13 mouse cellular contexts compared by ENCODE assay signal in genomic region chr11:119208870-119209370, GRCm38 (mm10). TPM values are rescaled to one million over a fixed set of nuclear protein-coding genes. Genes with fewer than 3 reads are reported as not detected.
DNase-seq lines count a peak whose midpoint lies in the region; ATAC-seq and TF ChIP-seq lines count a peak whose summit lies in the region.
"Had no signal": no experiment of that assay in that cellular context is flagged by ENCODE, and none has a peak within 500 bp of the region (broad histone marks: within the 10 kb centered on the region; RNA-seq: fewer than 3 reads in every experiment).

No protein-coding gene starts in this region.

- no peak for DNase-seq in forebrain, embryonic 10.5 days (ENCODE audit: extremely low spot score, low spot score)
- DNase-seq in forebrain, embryonic 11.5 days (ENCODE audit: low spot score) = no peak
- DNase-seq in lung, postnatal 0 days (ENCODE audit: low spot score) = no peak
- DNase-seq: liver, postnatal 0 days had no signal

- H3K4me2 ChIP-seq in forebrain, embryonic 11.5 days (ENCODE audit: low read depth, low read length, severe bottlenecking) = no peak overlapping the region
- H3K4me2 ChIP-seq in lung, embryonic 15.5 days = no peak overlapping the region
- H3K4me2 ChIP-seq in lung, postnatal 0 days (replicated peaks; ENCODE audit: low read depth, low read length) = no peak overlapping the region
- H3K4me2 ChIP-seq in forebrain, embryonic 12.5 days = no peak overlapping the region
- H3K4me2 ChIP-seq in neural tube, embryonic 14.5 days (ENCODE audit: low read depth, low read length) = no peak overlapping the region
- H3K4me2 ChIP-seq: limb, embryonic 15.5 days; midbrain, embryonic 13.5 days had no signal

- H3K27me3 ChIP-seq in forebrain, embryonic 10.5 days (ENCODE audit: poor library complexity, severe bottlenecking) = no peaks in the 10 kb centered on the region
- no peaks in the 10 kb centered on the region for H3K27me3 ChIP-seq in forebrain, embryonic 11.5 days (ENCODE audit: control insufficient read depth, insufficient read depth, low read length)
- H3K27me3 ChIP-seq in lung, embryonic 15.5 days = no peaks in the 10 kb centered on the region
- H3K27me3 ChIP-seq in lung, postnatal 0 days (replicated peaks; ENCODE audit: insufficient read depth, low read length) = no peaks in the 10 kb centered on the region
- H3K27me3 ChIP-seq in forebrain, embryonic 12.5 days = no peaks in the 10 kb centered on the region
- no peaks in the 10 kb centered on the region for H3K27me3 ChIP-seq in neural tube, embryonic 14.5 days (ENCODE audit: control insufficient read depth, insufficient read depth, low read length)
- H3K27me3 ChIP-seq: limb, embryonic 15.5 days; midbrain, embryonic 13.5 days had no signal

- ATAC-seq in forebrain, embryonic 11.5 days (replicated peaks; ENCODE audit: low FRiP score) = no peak
- ATAC-seq in lung, embryonic 15.5 days (ENCODE audit: borderline replicate concordance, extremely low read depth, low FRiP score, low TSS enrichment) = 0 out of 2 replicates have a peak, but pooled peaks have one; percentile 1
- no peak for ATAC-seq in lung, postnatal 0 days
- ATAC-seq in forebrain, embryonic 12.5 days (ENCODE audit: low FRiP score) = no peak
- ATAC-seq in neural tube, embryonic 14.5 days (ENCODE audit: low read depth) = 0 out of 2 replicates have a peak, but pooled peaks have one; percentile 22
- ATAC-seq in inflammation-experienced regulatory T-cells, adult 6 months = no peak
- ATAC-seq: liver, postnatal 0 days; midbrain, embryonic 13.5 days had no signal

- H3K4me3 ChIP-seq in forebrain, embryonic 10.5 days = no peak overlapping the region
- no peak overlapping the region for H3K4me3 ChIP-seq in forebrain, embryonic 11.5 days (ENCODE audit: low read depth, low read length)
- no peak overlapping the region for H3K4me3 ChIP-seq in lung, embryonic 15.5 days
- no peak overlapping the region for H3K4me3 ChIP-seq in lung, postnatal 0 days (ENCODE audit: low read depth, low read length)
- H3K4me3 ChIP-seq in forebrain, embryonic 12.5 days (replicated peaks) = no peak overlapping the region
- no peak overlapping the region for H3K4me3 ChIP-seq in neural tube, embryonic 14.5 days (ENCODE audit: low read depth, low read length)
- H3K4me3 ChIP-seq: embryonic facial prominence, embryonic 15.5 days; layer of hippocampus, adult 2 months; limb, embryonic 15.5 days; midbrain, embryonic 13.5 days had no signal

- no peak overlapping the region for H3K9ac ChIP-seq in forebrain, embryonic 11.5 days (ENCODE audit: low read length)
- H3K9ac ChIP-seq in lung, embryonic 15.5 days = no peak overlapping the region
- H3K9ac ChIP-seq in lung, postnatal 0 days (replicated peaks; ENCODE audit: low read depth) = no peak overlapping the region
- no peak overlapping the region for H3K9ac ChIP-seq in forebrain, embryonic 12.5 days
- H3K9ac ChIP-seq in neural tube, embryonic 14.5 days (replicated peaks; ENCODE audit: low read depth, low read length) = no peak overlapping the region
- H3K9ac ChIP-seq: embryonic facial prominence, embryonic 15.5 days; limb, embryonic 15.5 days; liver, postnatal 0 days; midbrain, embryonic 13.5 days had no signal

- H3K27ac ChIP-seq in forebrain, embryonic 10.5 days = 0 out of 2 replicates have a peak overlapping the region, but pooled peaks have one; percentile 21
- no peak overlapping the region for H3K27ac ChIP-seq in forebrain, embryonic 11.5 days (ENCODE audit: low read depth, low read length)
- peak overlapping the region; percentile 16; the same call in 1 of the 2 replicates for H3K27ac ChIP-seq in lung, embryonic 15.5 days
- no peak overlapping the region for H3K27ac ChIP-seq in lung, postnatal 0 days (ENCODE audit: low read length)
- peak overlapping the region; percentile 1; the same call in 1 of the 2 replicates for H3K27ac ChIP-seq in forebrain, embryonic 12.5 days
- H3K27ac ChIP-seq in neural tube, embryonic 14.5 days (ENCODE audit: low read depth, low read length) = no peak overlapping the region; the same call in 1 of the 2 replicates
- H3K27ac ChIP-seq: kidney, postnatal 0 days; layer of hippocampus, adult 2 months had no signal

- TF ChIP-seq EP300 in lung, postnatal 0 days (IDR thresholded peaks at IDR 0.05) = no peak

- 92% methylated on average over 20 of the region's 20 CpGs for WGBS in forebrain, embryonic 10.5 days
- 92% methylated on average over 20 of the region's 20 CpGs for WGBS in forebrain, embryonic 11.5 days
- 90% methylated on average over 20 of the region's 20 CpGs for WGBS in lung, embryonic 15.5 days
- 95% methylated on average over 20 of the region's 20 CpGs for WGBS in lung, postnatal 0 days
- WGBS in forebrain, embryonic 12.5 days = 95% methylated on average over 20 of the region's 20 CpGs
- WGBS in neural tube, embryonic 14.5 days = 82% methylated on average over 20 of the region's 20 CpGs

- H3K9me3 ChIP-seq in forebrain, embryonic 10.5 days = no peaks in the 10 kb centered on the region; the same call in 1 of the 2 replicates
- H3K9me3 ChIP-seq in forebrain, embryonic 11.5 days (ENCODE audit: control insufficient read depth, low read length) = no peaks in the 10 kb centered on the region; the same call in 1 of the 2 replicates
- no peaks in the 10 kb centered on the region for H3K9me3 ChIP-seq in lung, embryonic 15.5 days
- H3K9me3 ChIP-seq in lung, postnatal 0 days (ENCODE audit: low read length) = no peaks in the 10 kb centered on the region
- no peaks in the 10 kb centered on the region for H3K9me3 ChIP-seq in forebrain, embryonic 12.5 days
- H3K9me3 ChIP-seq in neural tube, embryonic 14.5 days (ENCODE audit: control insufficient read depth, low read length) = no peaks in the 10 kb centered on the region
- H3K9me3 ChIP-seq: embryonic facial prominence, embryonic 15.5 days; limb, embryonic 15.5 days; midbrain, embryonic 13.5 days had no signal

- TF ChIP-seq CTCF in lung, postnatal 0 days (IDR thresholded peaks at IDR 0.05) = no peak

- H3K4me1 ChIP-seq in forebrain, embryonic 10.5 days = peaks cover 34% of the 10 kb centered on the region
- H3K4me1 ChIP-seq in forebrain, embryonic 11.5 days (replicated peaks; ENCODE audit: control insufficient read depth, insufficient read depth, low read length) = 0 out of 2 replicates have a peak, but pooled peaks cover 2% of the 10 kb centered on the region
- H3K4me1 ChIP-seq in lung, embryonic 15.5 days = peaks cover 41% of the 10 kb centered on the region
- H3K4me1 ChIP-seq in lung, postnatal 0 days (ENCODE audit: insufficient read depth, low read depth, low read length) = peaks cover 10% of the 10 kb centered on the region; the same call in 1 of the 2 replicates
- H3K4me1 ChIP-seq in forebrain, embryonic 12.5 days = peaks cover 14% of the 10 kb centered on the region
- no peaks in the 10 kb centered on the region for H3K4me1 ChIP-seq in neural tube, embryonic 14.5 days (ENCODE audit: control insufficient read depth, insufficient read depth, low read length)

- H3K36me3 ChIP-seq in forebrain, embryonic 10.5 days (replicated peaks) = peaks cover 71% of the 10 kb centered on the region
- peaks cover 4% of the 10 kb centered on the region; the same call in 1 of the 2 replicates for H3K36me3 ChIP-seq in forebrain, embryonic 11.5 days (ENCODE audit: control insufficient read depth, insufficient read depth, low read length)
- 0 out of 2 replicates have a peak, but pooled peaks cover 3% of the 10 kb centered on the region for H3K36me3 ChIP-seq in lung, embryonic 15.5 days
- H3K36me3 ChIP-seq in lung, postnatal 0 days (ENCODE audit: insufficient read depth, low read length) = peaks cover 20% of the 10 kb centered on the region
- peaks cover 49% of the 10 kb centered on the region for H3K36me3 ChIP-seq in forebrain, embryonic 12.5 days (replicated peaks)
- peaks cover 24% of the 10 kb centered on the region; the same call in 1 of the 2 replicates for H3K36me3 ChIP-seq in neural tube, embryonic 14.5 days (ENCODE audit: control insufficient read depth, insufficient read depth, low read length)

RNA-seq across cellular contexts. Expression of gene Tbc1d16, which starts 19.4 kb away (rescaled TPM):
- polyA plus RNA-seq in forebrain, embryonic 10.5 days (2016; fragmentation: Nextera tagmentation; extraction: Ambion mirVana) = 22.5 and 22.7 TPM in 2 replicates
- polyA plus RNA-seq in forebrain, embryonic 11.5 days (2014; fragmentation: Nextera tagmentation; extraction: Ambion mirVana) = 20.4 and 20.8 TPM in 2 replicates
- 19.9 and 20.9 TPM in 2 replicates for polyA plus RNA-seq in lung, embryonic 15.5 days (2015; fragmentation: Nextera tagmentation; extraction: Ambion mirVana)
- polyA plus RNA-seq in lung, postnatal 0 days (2015; fragmentation: Nextera tagmentation; extraction: Ambion mirVana) = 11.9 and 12.9 TPM in 2 replicates
- polyA plus RNA-seq in forebrain, embryonic 12.5 days (2016; fragmentation: Nextera tagmentation; extraction: Ambion mirVana) = 28.0 and 28.1 TPM in 2 replicates
- 34.0 and 37.9 TPM in 2 replicates for polyA plus RNA-seq in neural tube, embryonic 14.5 days (2014; fragmentation: Nextera tagmentation; extraction: Ambion mirVana)
- polyA plus RNA-seq in inflammation-experienced regulatory T-cells, adult 6 months (2017; shearing (Covaris generic)) = under 1 TPM; 0.20 to 0.55 (median 0.33) TPM

RNA-seq across cellular contexts. Expression of gene Ccdc40, which starts 19.5 kb away (rescaled TPM):
- polyA plus RNA-seq in forebrain, embryonic 10.5 days (2016; fragmentation: Nextera tagmentation; extraction: Ambion mirVana) = 23.1 and 23.6 TPM in 2 replicates
- polyA plus RNA-seq in forebrain, embryonic 11.5 days (2014; fragmentation: Nextera tagmentation; extraction: Ambion mirVana) = 19.5 and 22.1 TPM in 2 replicates
- polyA plus RNA-seq in lung, embryonic 15.5 days (2015; fragmentation: Nextera tagmentation; extraction: Ambion mirVana) = 4.9 and 5.7 TPM in 2 replicates
- polyA plus RNA-seq in lung, postnatal 0 days (2015; fragmentation: Nextera tagmentation; extraction: Ambion mirVana) = 6.1 and 6.3 TPM in 2 replicates
- 20.7 TPM in 2 replicates for polyA plus RNA-seq in forebrain, embryonic 12.5 days (2016; fragmentation: Nextera tagmentation; extraction: Ambion mirVana)
- polyA plus RNA-seq in neural tube, embryonic 14.5 days (2014; fragmentation: Nextera tagmentation; extraction: Ambion mirVana) = 12.0 and 13.5 TPM in 2 replicates
- polyA plus RNA-seq in inflammation-experienced regulatory T-cells, adult 6 months (2017; shearing (Covaris generic)) = 1 to 10 TPM; 1.6 to 4.2 (median 3.3) TPM

RNA-seq across cellular contexts. Expression of gene Gaa, which starts 58.8 kb away (rescaled TPM):
- polyA plus RNA-seq in forebrain, embryonic 10.5 days (2016; fragmentation: Nextera tagmentation; extraction: Ambion mirVana) = 27.5 and 28.4 TPM in 2 replicates
- 28.4 and 28.7 TPM in 2 replicates for polyA plus RNA-seq in forebrain, embryonic 11.5 days (2014; fragmentation: Nextera tagmentation; extraction: Ambion mirVana)
- 61.5 and 66.1 TPM in 2 replicates for polyA plus RNA-seq in lung, embryonic 15.5 days (2015; fragmentation: Nextera tagmentation; extraction: Ambion mirVana)
- 39.1 and 45.1 TPM in 2 replicates for polyA plus RNA-seq in lung, postnatal 0 days (2015; fragmentation: Nextera tagmentation; extraction: Ambion mirVana)
- polyA plus RNA-seq in forebrain, embryonic 12.5 days (2016; fragmentation: Nextera tagmentation; extraction: Ambion mirVana) = 31.6 and 33.3 TPM in 2 replicates
- polyA plus RNA-seq in neural tube, embryonic 14.5 days (2014; fragmentation: Nextera tagmentation; extraction: Ambion mirVana) = 66.0 and 69.1 TPM in 2 replicates
- polyA plus RNA-seq in inflammation-experienced regulatory T-cells, adult 6 months (2017; shearing (Covaris generic)) = 10 to 100 TPM in 2 of 3 experiments, 1 to 10 TPM in 1; 9.2 to 13.4 (median 11.8) TPM

Comparison
In these comparisons a context has a peak if more than half of its experiments do, and no peak if none do; other contexts are left out.
1. H3K27ac ChIP-seq: peak in forebrain, embryonic 10.5 days (single experiment), lung, embryonic 15.5 days (single experiment) and forebrain, embryonic 12.5 days (single experiment); none in forebrain, embryonic 11.5 days (single experiment), lung, postnatal 0 days (single experiment) and neural tube, embryonic 14.5 days (single experiment).
2. ATAC-seq: peak in lung, embryonic 15.5 days (single experiment) and neural tube, embryonic 14.5 days (single experiment); none in forebrain, embryonic 11.5 days (single experiment), lung, postnatal 0 days (single experiment), forebrain, embryonic 12.5 days (single experiment) and inflammation-experienced regulatory T-cells, adult 6 months (single experiment).